Mouse (Mus musculus) gastrocnemius, postnatal 36 days (tissue): ENCODE measurements around the gene Endov. TPM values are rescaled to one million over a fixed set of nuclear protein-coding genes. Genes with fewer than 3 reads are reported as not detected.
A peak's percentile ranks its signal among the peaks of the same experiment; 100 is the strongest.

ENCODE experiments used
- DNase-seq, 2 experiments: peaks; one replicate each; pipeline ENCODE4 v3.0.0; 2022
- intact Hi-C: fragments of 180-260 bp; cut with DNase I; formaldehyde crosslinking; loops from one replicate; pipeline ENCODE4 v1.15.1; 2025
- long read RNA-seq, 2 experiments: library from polyadenylated mRNA; stranded (forward); transcript quantifications; one replicate each; pipeline ENCODE4 v2.0.0; 2021
- total RNA-seq, 2 experiments: library from RNA; stranded (reverse); gene quantifications; 2 replicates each; pipeline ENCODE4 v1.2.3; 2021

The Endov gene
- 1 to 10 TPM; 3.8 to 3.9 TPM for total RNA-seq
- long read RNA-seq, experiment 1, partial matches to known transcripts = 0 of 3 reads
- long read RNA-seq, experiment 1, other reads (novel, unspliced or antisense) = 3 of 3 reads
- long read RNA-seq, experiment 2, partial matches to known transcripts = 2 of 4 reads
- long read RNA-seq, experiment 2, other reads (novel, unspliced or antisense) = 2 of 4 reads

DNA sequence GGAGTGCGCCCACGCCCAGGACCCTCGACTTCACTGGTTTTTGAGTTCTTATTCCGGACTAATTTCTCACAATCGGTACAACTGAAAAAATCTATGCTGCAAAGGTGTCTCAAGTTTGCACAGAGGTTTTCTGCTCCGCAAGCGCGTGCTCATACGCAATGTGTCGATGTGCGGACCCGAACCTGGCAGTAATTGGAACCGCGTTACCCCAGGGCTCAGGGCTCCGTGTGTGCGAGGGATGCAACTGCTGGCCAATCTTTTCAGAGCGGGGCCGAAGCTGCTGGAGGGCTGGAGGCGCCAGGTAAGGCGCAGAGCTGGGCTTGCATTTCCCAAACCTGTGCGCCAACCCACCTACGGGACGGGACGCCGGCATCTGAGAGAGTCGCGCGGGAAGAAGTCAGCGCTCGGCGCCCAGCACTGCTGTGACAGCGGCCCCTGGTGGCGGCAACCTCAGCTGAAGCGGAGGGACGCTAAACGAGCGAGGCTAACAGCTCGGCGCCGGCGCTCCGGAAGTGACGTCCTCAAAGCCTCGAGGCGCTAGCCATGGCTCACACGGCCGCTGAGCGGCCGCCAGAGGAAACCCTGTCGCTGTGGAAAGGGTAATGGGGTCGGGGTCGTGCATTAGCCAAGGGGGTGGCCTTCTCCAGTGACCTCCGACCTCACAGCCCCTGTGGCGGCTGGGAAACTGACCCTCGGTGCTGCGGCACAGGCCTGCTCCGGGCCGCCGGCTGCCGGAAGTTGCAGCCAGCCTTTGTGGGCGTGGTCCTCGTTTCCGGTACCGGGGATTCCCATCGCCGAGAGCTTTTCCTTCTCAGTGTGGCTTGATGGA, at the start of gene Endov:
Gene Endov, plus strand, starts transcription at position 487 of the 829 bp plus-strand sequence.
- DNase-seq = peak; percentile 97
- intact Hi-C loops = loop anchor here (1.0 kb wide), 1 partner anchor 151 kb away; no protein-coding TSS in a partner anchor

DNA sequence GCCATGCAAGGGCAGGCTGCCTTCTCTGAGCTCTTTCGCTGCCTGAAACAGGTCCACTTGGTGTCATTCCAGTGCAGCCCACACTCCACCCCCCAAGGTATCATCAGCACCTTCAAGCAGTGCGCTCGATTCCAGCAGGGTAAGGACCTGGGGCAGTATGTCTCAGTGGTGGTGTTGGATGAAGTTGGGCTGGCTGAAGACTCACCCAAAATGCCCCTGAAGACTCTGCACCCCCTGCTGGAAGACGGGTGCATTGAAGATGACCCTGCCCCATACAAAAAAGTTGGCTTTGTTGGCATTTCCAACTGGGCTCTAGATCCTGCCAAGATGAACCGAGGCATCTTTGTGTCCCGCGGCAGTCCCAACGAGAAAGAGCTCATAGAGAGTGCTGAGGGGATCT, 48.9 kb upstream of the Endov start:
- no peak for DNase-seq
- intact Hi-C loops = no loop called here

DNA sequence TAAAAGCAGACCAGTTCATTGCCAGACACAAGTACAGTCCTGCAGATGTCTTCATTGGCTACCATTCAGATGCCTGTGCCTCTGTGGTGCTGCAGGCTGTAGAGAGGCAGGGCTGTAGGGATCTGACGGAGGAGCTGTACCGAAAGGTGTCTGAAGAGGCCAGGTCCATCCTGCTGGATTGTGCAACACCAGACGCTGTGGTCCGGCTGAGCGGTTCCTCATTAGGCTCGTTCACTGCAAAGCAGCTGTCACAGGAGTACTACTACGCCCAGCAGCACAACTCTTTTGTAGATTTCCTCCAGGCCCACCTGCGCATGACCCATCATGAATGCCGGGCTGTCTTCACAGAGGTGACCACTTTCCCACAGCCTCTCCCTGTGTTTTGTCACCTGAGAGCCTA, 47.7 kb upstream of the Endov start:
- DNase-seq = no peak
- intact Hi-C loops = no loop called here

DNA sequence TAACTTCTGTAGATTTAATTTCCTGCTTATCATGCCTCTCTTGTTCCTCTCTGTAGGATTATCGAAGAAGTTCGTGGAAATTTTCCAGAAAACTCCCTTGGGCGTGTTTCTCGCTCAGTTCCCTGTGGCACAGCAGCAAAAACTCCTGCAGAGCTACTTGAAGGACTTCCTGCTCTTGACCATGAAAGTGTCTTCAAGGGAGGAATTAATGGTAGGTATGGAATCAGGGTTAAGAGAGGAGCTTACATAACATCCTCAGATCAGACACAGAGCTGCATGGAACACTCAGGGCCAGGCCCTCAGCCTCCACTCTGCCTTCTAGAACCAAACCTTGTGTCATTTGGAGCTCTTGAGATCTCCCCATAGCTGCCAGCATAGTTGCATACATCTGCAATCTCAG, 35.0 kb upstream of the Endov start:
- intact Hi-C loops = no loop called here
- DNase-seq = no peak

DNA sequence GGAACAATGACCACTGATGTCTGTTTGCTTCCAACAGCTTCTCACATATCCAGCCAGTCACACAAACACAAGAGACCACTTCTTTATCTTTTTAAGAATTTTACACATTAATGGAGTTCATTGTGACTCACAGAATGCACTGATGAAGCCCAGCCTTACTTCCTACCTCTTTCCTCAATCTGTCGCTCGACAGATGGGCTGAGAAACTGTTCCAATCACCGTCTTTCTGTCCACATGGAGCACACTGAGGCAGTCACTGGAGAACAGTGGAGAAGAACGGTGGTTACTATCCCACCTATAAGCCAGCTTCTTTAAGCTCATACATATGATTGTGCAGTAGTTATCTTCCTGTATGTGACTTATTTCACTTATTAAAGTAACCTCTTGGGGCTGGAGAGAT, 13.3 kb upstream of the Endov start:
- DNase-seq = no peak
- intact Hi-C loops = no loop called here

DNA sequence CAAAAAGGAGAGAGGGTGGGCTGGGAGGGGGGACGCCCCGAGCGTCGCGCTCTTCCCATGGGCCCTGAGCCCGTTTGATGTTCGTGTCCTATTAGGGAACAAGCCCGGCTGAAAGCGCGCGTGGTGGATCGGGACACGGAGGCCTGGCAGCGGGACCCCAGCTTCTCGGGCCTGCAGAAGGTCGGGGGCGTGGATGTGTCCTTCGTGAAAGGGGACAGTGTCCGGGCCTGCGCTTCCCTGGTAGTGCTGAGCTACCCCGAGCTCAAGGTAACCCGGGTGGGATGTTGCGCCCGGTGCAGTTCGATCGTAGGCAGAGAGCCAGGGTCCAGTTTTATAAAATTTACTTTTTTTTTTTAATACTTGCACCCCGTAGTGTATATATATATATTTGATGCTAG, 542 bp downstream of the Endov start:
- intact Hi-C loops = loop anchor here (1.0 kb wide), 1 partner anchor 151 kb away; no protein-coding TSS in a partner anchor
- DNase-seq = no peak

DNA sequence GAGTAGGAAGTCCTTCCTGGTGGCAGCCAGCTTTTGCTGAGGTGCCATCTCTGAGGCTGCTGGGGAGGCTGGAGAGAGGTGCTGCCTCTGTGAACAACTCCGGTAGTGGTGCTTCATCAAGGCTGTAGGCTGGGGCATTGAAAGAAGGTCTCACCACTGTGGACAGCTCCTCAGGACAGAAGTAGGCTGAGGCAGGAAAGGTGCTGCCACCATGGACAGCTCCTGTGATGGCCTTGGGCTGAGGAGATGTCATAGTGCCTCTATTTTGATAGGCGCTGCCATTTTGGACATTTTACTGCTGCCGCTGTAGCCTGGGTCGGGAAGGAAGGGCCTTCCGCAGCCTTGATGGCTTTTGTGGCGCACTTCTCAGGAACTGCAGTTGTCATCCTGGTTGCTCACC, 1.7 kb downstream of the Endov start:
- no peak for DNase-seq
- intact Hi-C loops = no loop called here

DNA sequence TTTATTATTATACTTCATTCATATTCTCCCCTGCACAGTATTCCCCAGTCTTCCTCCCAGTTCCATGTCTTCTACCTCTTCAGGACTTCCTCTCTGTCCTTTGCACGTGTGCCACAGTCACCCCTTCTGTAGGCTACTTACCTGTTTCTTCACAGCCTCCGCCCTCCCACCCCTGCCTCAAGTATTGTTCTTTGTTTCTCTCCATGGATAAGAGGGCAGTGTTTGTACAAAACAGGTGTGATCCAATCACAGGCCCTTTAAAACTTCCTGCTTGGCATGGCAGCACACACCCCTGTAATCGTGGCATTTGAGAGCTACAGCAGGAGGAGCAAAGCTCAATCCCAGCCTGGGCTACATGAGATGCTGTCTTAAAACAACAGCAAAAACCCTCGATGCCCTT, 2.4 kb downstream of the Endov start:
- intact Hi-C loops = no loop called here

DNA sequence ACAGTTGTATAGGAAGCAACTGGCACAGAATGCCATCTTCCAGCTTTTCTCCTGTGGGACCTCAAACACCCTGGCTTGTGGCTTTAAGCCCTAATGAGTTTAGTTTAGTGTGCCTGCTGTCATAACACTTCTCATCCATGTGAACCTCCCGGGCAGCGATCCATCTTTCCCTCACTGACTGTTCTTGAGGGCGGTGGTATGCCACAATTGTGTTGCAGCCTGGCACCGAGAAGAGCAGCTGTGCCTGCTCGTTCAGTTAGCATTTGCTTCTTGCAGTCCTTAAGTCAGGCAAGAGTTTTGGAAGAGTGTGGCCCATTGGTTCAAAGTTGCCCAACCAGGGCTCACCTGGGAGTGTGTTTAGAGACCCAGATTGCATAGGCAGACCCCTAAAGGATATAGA, 5.0 kb downstream of the Endov start:
- no peak for DNase-seq
- intact Hi-C loops = no loop called here

More for the DNA sequence above, 2.4 kb downstream of the Endov start:
- no peak for DNase-seq

DNA sequence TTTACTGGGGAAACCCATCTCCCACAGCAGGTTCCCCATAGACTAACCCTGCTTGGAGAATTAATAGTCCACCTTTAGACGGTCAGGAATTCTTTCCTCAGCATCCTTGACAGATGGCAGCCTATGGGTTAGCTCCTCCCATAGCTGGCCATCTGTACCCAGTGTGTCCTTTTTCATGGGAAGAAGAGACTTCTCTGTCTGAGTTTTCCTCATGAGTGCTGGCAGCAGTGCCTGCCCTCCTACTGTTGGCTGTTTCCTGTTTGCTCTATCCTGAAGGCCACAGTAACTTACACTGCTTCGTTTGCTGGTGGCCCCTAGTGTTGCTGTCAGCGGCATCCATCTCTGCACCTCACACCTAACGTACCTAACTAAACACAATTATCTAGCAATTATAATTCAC, 6.3 kb downstream of the Endov start:
- intact Hi-C loops = no loop called here
- no peak for DNase-seq

DNA sequence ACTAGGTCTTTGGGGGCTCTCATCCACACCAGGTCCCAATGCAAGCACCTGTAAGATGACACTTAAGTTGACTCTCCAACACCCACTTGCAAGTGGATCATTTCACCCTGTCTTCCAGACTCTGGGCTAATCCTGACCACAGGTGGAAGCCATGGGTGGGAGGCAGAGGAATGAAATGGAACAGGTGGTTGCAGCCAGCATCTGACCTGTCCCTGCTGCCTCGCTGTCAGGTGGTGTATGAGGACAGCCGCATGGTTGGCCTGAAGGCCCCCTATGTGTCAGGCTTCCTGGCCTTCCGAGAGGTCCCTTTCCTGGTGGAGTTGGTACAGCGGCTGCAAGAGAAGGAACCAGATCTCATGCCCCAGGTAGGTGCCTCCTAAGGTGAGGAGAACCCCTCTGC, 8.2 kb downstream of the Endov start:
- DNase-seq = no peak
- intact Hi-C loops = no loop called here

DNA sequence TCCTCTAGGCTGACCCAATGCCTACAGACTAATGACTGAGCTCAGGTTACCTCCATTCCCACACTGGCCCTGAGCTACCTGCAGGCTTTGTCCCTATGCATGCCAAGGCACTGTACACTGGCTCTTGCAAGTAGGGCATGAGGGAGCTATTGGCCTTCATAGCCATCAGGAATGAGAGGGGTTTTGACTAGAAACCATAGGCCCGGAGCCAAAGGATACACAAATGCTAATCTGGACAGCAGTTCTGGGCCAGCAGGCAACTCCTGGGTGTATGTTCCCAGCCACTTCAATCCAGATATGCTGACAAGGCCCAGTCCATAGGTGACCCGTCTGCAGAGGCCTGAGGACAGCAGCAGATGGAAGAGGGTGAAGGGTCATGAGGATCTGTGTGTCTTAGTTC, 8.9 kb downstream of the Endov start:
- intact Hi-C loops = no loop called here
- DNase-seq = no peak

DNA sequence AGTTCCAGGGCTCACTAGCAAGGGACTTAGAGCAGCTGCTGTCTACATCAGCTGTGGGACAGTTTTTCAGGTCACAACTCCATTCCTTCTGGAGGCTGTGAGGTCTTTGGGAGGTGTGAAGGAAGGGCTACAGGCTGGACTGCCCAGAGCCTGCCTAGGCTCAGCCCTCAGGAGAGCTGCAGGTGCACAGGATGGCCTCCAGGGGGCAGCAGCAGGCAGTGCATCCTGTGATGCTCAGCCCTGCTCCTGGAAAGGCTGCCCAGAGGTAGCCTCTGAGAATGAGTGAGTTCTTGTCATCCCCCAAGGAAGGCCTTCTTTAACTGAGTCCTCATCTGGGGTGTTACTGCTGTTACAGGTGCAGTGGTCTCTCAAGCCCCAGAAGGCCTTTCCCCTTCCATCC, 12.5 kb downstream of the Endov start:
- intact Hi-C loops = loop anchor here (1.0 kb wide), 1 partner anchor 402 kb away; no protein-coding TSS in a partner anchor
- DNase-seq = peak; percentile 45 to 53

DNA sequence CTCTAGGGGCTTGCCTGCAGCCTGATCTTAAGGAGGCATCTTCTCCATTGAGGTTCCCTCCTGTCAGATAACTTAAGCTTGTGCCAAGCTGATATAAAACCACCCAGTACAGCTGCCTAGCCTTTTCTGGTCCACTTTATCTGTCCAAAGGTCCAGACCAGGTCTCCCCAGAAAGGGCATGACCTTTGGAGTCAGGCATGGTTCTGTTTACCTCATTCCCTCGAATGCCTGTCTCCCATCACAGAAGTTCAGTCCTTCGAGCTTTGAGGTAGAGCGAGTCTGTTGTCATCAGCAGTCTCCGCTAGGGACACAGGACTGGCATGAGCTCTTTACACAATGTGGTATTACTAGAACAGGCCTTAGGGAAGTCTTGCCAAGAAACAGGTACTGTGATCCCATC, 15.2 kb downstream of the Endov start:
- intact Hi-C loops = no loop called here
- DNase-seq = no peak

DNA sequence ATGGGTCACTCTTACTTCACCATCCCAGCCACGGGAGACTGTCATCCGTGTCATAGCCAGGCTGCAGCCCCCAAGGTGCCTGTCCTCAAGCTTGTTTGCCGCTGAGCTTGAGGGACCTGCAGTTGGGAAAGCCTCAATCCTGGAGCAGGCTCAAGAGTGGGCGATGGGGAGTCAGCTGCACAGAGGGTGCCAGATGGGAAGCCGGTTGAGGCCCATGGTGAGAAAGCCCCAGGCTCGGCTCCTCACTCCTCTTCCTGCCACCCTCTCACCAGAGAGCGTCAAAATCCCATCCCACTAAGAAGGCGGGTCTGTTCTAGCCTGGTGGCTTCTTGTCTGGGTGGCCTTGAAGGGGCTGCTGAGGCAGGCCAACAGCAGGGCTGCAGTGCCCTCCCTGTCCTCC, 16.6 kb downstream of the Endov start:
- intact Hi-C loops = no loop called here
- no peak for DNase-seq

DNA sequence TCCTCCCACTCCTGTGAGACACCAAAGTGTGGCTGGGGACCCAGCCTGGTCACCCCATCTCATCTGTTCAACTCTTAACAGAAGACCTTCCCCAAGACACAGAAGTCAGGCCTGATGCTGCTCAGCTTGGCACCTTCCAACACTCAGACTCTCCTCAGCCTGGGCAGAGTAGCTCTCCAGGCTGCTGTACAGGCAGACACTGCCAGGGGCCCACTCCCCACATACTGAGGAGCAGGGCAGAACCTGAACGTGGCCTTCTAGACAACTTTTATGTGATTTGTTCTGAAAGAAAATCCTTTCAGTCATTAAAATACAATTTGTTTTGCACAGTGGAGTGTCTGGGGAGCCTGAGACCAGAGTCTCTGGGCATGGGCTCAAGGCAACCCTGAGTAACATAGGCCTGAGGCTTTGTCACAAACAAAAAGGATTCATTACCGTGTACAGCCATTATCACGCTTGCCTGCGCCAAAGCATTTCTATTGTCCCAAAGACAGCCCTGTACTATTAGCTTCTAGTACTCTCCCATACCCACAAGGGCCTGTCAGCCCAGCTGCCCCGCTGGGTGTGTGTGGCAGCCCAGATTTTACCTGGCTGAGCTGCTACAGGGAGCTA, 18.1 kb downstream of the Endov start:
- intact Hi-C loops = no loop called here
- DNase-seq = no peak

DNA sequence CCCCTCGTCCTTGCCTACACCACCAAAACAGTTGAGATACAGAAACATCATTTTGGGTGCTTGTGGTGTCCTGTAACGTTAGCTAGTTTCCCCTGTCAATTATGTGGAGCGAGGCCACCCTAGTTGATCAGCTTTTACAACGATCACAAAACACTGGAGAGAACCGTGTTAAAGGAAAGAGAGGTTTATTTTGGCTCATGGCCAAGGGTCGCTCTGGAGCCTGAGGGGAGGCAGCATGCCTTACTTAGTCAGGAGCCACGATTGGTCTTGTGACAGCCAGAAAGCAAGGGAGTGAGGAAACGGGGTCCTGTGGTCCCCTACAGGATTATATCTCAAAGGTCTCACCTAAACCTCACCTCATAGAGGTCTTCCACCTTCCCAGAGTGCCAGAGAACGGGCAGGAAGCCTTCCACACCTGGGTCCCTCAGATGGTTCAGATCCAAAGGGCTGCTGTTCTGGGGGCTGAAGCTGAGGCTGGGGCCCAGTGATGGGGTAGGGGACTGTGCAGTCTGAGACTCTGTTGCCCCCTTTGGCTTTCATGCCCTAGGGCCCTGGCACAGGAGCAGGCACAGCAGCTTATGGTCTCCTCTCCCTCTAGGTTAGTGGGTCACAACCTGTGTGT, 22.0 kb downstream of the Endov start:
- no peak for DNase-seq
- intact Hi-C loops = no loop called here

DNA sequence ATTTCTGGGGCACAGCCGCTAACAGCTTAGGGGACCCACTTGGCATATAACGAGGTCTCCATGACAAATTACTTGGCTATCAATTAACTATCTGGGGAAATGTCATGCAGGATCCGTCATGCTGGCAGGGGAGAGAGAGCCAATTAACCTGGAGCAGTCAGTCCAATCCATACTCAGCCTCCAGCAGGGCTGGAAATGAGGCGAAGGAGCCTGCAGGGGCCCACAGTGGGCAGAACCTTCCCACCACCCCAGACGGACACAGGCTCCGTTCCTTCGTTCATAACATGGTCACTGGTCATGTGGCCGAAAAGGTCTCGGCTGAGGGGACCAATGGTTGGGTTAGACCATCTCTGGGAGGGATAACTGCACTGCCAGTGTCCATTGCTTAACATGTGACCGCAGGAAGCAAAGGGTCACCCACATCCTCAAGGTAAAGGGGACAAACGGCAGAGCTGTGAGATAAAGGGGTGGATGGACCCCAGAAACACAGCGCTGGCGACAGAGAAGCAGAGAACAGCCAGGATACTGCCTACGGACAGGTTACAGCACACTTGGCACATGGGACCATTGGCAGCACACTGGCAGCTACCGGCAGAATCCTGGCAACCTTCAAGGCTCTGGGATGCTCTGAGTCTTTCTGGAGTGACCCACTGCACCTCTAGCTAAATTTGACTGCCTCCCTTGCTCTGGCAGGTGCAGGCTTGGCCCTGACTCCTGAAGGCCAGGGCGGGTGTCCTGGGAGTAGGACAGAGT, 23.1 kb downstream of the Endov start:
- intact Hi-C loops = no loop called here
- DNase-seq = no peak

DNA sequence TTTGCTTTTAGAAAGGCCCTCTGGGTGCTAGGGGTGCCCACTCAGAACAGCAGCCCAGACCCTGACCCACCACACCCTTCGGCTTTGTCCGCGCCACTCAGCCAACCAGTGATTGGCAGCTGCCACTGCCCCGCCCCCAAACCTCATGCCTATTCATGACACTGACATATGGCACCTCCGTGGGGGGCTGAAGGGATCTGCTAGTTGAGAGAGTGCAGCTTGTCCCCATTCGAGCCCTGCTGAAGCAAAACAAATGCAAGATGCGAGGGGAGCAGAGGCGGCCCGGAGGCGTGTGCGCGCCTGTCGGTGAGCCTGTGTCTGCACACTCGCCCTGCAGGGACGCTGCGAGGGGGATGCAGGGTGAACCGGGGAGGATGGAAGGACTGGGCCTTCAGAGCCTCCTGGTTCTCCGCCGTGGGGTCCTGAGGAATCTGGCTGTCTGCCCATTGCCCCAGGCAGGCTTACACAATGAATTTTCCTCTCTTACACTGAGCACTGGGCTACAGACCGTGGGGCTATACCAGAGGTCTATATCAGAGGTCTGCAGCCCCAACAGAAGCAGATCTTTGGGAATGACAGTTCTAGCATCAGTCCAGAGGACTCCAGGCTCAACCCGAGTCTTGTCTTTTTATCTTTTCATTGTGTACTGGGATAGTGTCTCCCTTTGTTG, 24.0 kb downstream of the Endov start:
- intact Hi-C loops = no loop called here
- DNase-seq = no peak
